Mouse (Mus musculus) intestine, embryonic 16.5 days (tissue): ENCODE measurements around the gene Gpatch2. TPM values are rescaled to one million over a fixed set of nuclear protein-coding genes. Genes with fewer than 3 reads are reported as not detected.

ENCODE experiments used
- ATAC-seq: fragments of 200-750 bp; cut with Nextera tagmentation; 2 replicates; pipeline ENCODE4 v1.8.0; 2017; ENCODE audit warnings: moderate TSS enrichment, moderate library complexity
- H3K27ac ChIP-seq: fragments of 300-500 bp; sonication (generic); 2 replicates; pipeline ENCODE4 v1.5.1; 2014; ENCODE audit warnings: mild to moderate bottlenecking, low read length
- H3K27me3 ChIP-seq: fragments of 300-500 bp; sonication (generic); replicated peaks from 2 replicates; pipeline ENCODE4 v1.6.1; 2014; ENCODE audit warnings: low read length, control low read depth, mixed read lengths; ENCODE audit not compliant: control insufficient read depth, insufficient read depth
- H3K36me3 ChIP-seq: fragments of 300-500 bp; sonication (generic); 2 replicates; pipeline ENCODE4 v1.6.1; 2014; ENCODE audit warnings: low read length, control low read depth; ENCODE audit not compliant: control insufficient read depth, insufficient read depth
- H3K4me1 ChIP-seq: fragments of 300-500 bp; sonication (generic); 2 replicates; pipeline ENCODE4 v1.6.1; 2014; ENCODE audit warnings: low read length, control low read depth, mixed read lengths; ENCODE audit not compliant: control insufficient read depth, insufficient read depth
- H3K4me2 ChIP-seq: fragments of 300-500 bp; sonication (generic); 2 replicates; pipeline ENCODE4 v1.6.1; 2014; ENCODE audit warnings: low read depth, low read length, control low read depth
- H3K4me3 ChIP-seq: fragments of 300-500 bp; sonication (generic); 2 replicates; pipeline ENCODE4 v1.5.1; 2014; ENCODE audit warnings: mild to moderate bottlenecking, low read length
- H3K9ac ChIP-seq: fragments of 300-500 bp; sonication (generic); 2 replicates; pipeline ENCODE4 v1.6.1; 2014; ENCODE audit warnings: low read depth, low read length
- H3K9me3 ChIP-seq: fragments of 300-500 bp; sonication (generic); 2 replicates; pipeline ENCODE4 v1.6.1; 2016; ENCODE audit warnings: low read length, control low read depth; ENCODE audit not compliant: control insufficient read depth
- WGBS: fragments of 180-500 bp; shearing (Covaris S2); extraction: QIAGEN DNeasy Blood & Tissue Kit; methylation state at CpG from one replicate; pipeline ENCODE4 v1.1.7; 2014; 5-methylcytosine and 5-hydroxymethylcytosine counted together
- polyA plus RNA-seq: library from polyadenylated mRNA; unstranded; fragments of >200 nt; fragmentation: Nextera tagmentation; extraction: Ambion mirVana; gene quantifications from 2 replicates; pipeline ENCODE4 v1.2.1, GENCODE M21; 2015

Gene Gpatch2
- polyA plus RNA-seq, 1 experiment from 2014 or later = 16.5 TPM

GRCm38 (mm10) chr1:187366806-187367205 lies 151.5 kb downstream of the Gpatch2 start:
- ATAC-seq = 0 out of 2 replicates have a peak, but pooled peaks have one; percentile 53
- 41% methylated on average over 2 of the region's 2 CpGs for WGBS

GRCm38 (mm10) chr1:187369049-187369448 lies 153.7 kb downstream of the Gpatch2 start:
- ATAC-seq = no peak
- H3K4me2 ChIP-seq = no peak overlapping the region
- no peaks in the 10 kb centered on the region for H3K4me1 ChIP-seq
- WGBS = 73% methylated on average over 2 of the region's 2 CpGs
- H3K36me3 ChIP-seq = no peaks in the 10 kb centered on the region
- no peaks in the 10 kb centered on the region for H3K27me3 ChIP-seq
- H3K27ac ChIP-seq = no peak overlapping the region
- H3K9ac ChIP-seq = no peak overlapping the region
- no peak overlapping the region for H3K4me3 ChIP-seq
- H3K9me3 ChIP-seq = no peaks in the 10 kb centered on the region

More at GRCm38 (mm10) chr1:187366806-187367205, 151.5 kb downstream of the Gpatch2 start:
- no peaks in the 10 kb centered on the region for H3K27me3 ChIP-seq
- H3K36me3 ChIP-seq = no peaks in the 10 kb centered on the region
- H3K9ac ChIP-seq = no peak overlapping the region
- H3K4me3 ChIP-seq = no peak overlapping the region
- H3K4me1 ChIP-seq = no peaks in the 10 kb centered on the region
- H3K9me3 ChIP-seq = no peaks in the 10 kb centered on the region
- H3K27ac ChIP-seq = no peak overlapping the region
- no peak overlapping the region for H3K4me2 ChIP-seq

GRCm38 (mm10) chr1:187373506-187373905 lies 158.2 kb downstream of the Gpatch2 start:
- Histone ChIP-seq H3K9ac (no peak overlapping the region), H3K4me3 (no peak overlapping the region), H3K27ac (no peak overlapping the region), H3K36me3 (no peaks in the 10 kb centered on the region), H3K4me2 (no peak overlapping the region), H3K9me3 (no peaks in the 10 kb centered on the region), H3K4me1 (no peaks in the 10 kb centered on the region), H3K27me3 (no peaks in the 10 kb centered on the region)
- WGBS = 61% methylated on average over 6 of the region's 6 CpGs
- no peak for ATAC-seq

DNA sequence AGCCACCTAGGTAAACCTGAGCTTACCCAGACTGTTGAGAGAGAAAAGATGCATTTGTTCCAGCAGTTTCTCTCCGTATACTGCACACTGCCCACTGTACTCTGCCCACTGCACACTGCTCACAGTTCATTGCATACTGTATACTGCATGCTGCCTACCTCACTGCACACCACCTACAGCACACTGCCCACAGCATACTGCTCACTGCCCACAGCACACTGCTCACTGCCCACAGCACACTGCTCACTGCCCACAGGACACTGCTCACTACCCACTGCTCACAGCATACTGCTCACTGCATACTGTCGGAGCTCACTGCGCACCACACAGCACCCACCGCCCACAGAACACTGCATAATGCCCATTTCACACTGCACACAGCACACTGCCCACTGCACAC lies 159.1 kb downstream of the Gpatch2 start:
- no peaks in the 10 kb centered on the region for H3K4me1 ChIP-seq
- no peak overlapping the region for H3K4me2 ChIP-seq
- no peaks in the 10 kb centered on the region for H3K27me3 ChIP-seq
- H3K27ac ChIP-seq = no peak overlapping the region
- no peak overlapping the region for H3K4me3 ChIP-seq
- 98% methylated on average over 4 of the region's 4 CpGs for WGBS
- H3K9me3 ChIP-seq = no peaks in the 10 kb centered on the region
- no peaks in the 10 kb centered on the region for H3K36me3 ChIP-seq
- no peak for ATAC-seq
- H3K9ac ChIP-seq = no peak overlapping the region

GRCm38 (mm10) chr1:187376946-187377671 lies 161.8 kb downstream of the Gpatch2 start:
- no peak overlapping the region for H3K4me3 ChIP-seq
- no peak overlapping the region for H3K27ac ChIP-seq
- no peak for ATAC-seq
- no peaks in the 10 kb centered on the region for H3K9me3 ChIP-seq
- 78% methylated on average over 11 of the region's 11 CpGs for WGBS
- no peak overlapping the region for H3K4me2 ChIP-seq
- H3K9ac ChIP-seq = no peak overlapping the region
- H3K4me1 ChIP-seq = no peaks in the 10 kb centered on the region
- no peaks in the 10 kb centered on the region for H3K27me3 ChIP-seq
- H3K36me3 ChIP-seq = no peaks in the 10 kb centered on the region

- 69% methylated on average over 14 of the region's 14 CpGs for WGBS
- Histone ChIP-seq H3K27ac (no peak overlapping the region), H3K4me1 (no peaks in the 10 kb centered on the region), H3K36me3 (no peaks in the 10 kb centered on the region), H3K4me2 (no peak overlapping the region), H3K9ac (no peak overlapping the region), H3K4me3 (no peak overlapping the region), H3K9me3 (no peaks in the 10 kb centered on the region), H3K27me3 (no peaks in the 10 kb centered on the region)
- ATAC-seq = no peak
Measured at GRCm38 (mm10) chr1:187377865-187378524, 162.7 kb downstream of the Gpatch2 start.

GRCm38 (mm10) chr1:187389476-187389875 lies 174.2 kb downstream of the Gpatch2 start:
- no peaks in the 10 kb centered on the region for H3K27me3 ChIP-seq
- 71% methylated on average over 4 of the region's 4 CpGs for WGBS

DNA sequence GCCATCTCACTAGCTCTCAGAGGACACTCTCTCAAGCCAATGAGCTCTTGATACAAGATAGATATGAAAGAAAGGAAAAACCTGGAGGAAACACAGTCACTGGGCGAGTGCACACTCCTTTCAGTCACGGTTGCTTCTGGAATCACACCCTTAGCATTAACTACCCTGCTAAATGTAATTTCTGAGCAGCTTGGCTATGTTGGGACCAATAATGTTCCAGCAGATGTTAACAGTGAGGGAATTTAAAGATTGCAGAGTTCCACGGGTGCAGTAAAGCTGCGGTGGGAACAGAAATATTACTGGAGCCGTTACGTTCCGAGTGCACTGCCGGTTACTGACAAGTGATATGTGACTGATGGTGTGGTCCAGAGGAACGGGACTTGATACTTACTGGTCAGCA lies 185.5 kb downstream of the Gpatch2 start:
- no peak for ATAC-seq
- no peak overlapping the region for H3K9ac ChIP-seq
- WGBS = 82% methylated on average over 9 of the region's 9 CpGs

More at GRCm38 (mm10) chr1:187389476-187389875, 174.2 kb downstream of the Gpatch2 start:
- no peak overlapping the region for H3K9ac ChIP-seq
- no peaks in the 10 kb centered on the region for H3K9me3 ChIP-seq
- no peak overlapping the region for H3K27ac ChIP-seq
- ATAC-seq = no peak
- no peaks in the 10 kb centered on the region for H3K4me1 ChIP-seq
- no peak overlapping the region for H3K4me2 ChIP-seq
- H3K36me3 ChIP-seq = no peaks in the 10 kb centered on the region
- no peak overlapping the region for H3K4me3 ChIP-seq

More for the DNA sequence above, 185.5 kb downstream of the Gpatch2 start:
- H3K4me1 ChIP-seq = no peaks in the 10 kb centered on the region
- H3K4me3 ChIP-seq = no peak overlapping the region
- no peak overlapping the region for H3K27ac ChIP-seq
- H3K4me2 ChIP-seq = no peak overlapping the region
- H3K36me3 ChIP-seq = no peaks in the 10 kb centered on the region
- no peaks in the 10 kb centered on the region for H3K9me3 ChIP-seq
- H3K27me3 ChIP-seq = no peaks in the 10 kb centered on the region
